Mouse (Mus musculus) liver, embryonic 14.5 days (tissue): ENCODE measurements at regions not wholly inside any gene's neighbourhood (a gene's known extent, or its start where the extent isn't known, plus 50 kb on each side); places are given as distances from the start of the nearest gene placed in this dataset.

ENCODE experiments used
- CTCF ChIP-seq: IDR thresholded peaks from 2 replicates; pipeline ENCODE4 v1.5.1; 2016; ENCODE audit warnings: antibody characterized with exemption, low read depth, control low read depth
- EP300 ChIP-seq: IDR thresholded peaks from 2 replicates; pipeline ENCODE4 v1.6.1; 2016; ENCODE audit warnings: antibody characterized with exemption, low read depth

DNA sequence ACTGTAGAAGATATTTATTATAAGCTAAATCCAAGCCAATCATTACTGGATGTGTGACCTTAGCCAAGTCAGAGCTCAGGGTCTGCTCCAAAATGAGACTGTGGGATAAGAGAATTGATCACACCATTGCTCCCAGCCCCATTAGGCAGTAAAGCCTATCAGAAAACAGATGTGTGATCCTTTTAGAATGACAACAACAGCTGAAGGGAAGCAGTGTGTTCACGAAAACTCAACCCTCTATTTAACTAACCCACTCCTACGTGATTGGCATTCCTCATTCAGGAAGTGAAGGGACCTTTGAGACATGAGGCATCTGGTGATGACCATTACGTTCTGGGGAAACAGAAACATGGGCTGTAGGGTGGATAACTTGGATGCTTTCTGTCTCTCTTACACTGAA is 220.6 kb downstream of the Qdpr start:
- TF ChIP-seq CTCF = no peak
- TF ChIP-seq EP300 = no peak
